Mouse (Mus musculus): ENCODE data around the gene AC124502.3.
A peak's percentile ranks its signal among the peaks of the same experiment; 100 is the strongest.

Gene AC124502.3

GRCm38 (mm10) chr19:5060365-5061330 lies 22.0 kb downstream of the AC124502.3 start:
- DNase-seq, result no peak

GRCm38 (mm10) chr19:5062041-5062440 lies 23.4 kb downstream of the AC124502.3 start:
- no peak for DNase-seq

- DNase-seq, result no peak
These were observed 23.8 kb downstream of the AC124502.3 start for GRCm38 (mm10) chr19:5062446-5062845.

- no peak for DNase-seq
These were observed 26.4 kb downstream of the AC124502.3 start for GRCm38 (mm10) chr19:5065104-5065503.

GRCm38 (mm10) chr19:5067040-5067799 lies 28.5 kb downstream of the AC124502.3 start:
- DNase-seq, result no peak

- DNase-seq, result peak; percentile 69 to 80
These were observed 29.3 kb downstream of the AC124502.3 start, which contains the start of gene Cd248 for GRCm38 (mm10) chr19:5067867-5068569. Gene Cd248 (plus strand): TSS chr19:5068078.

- peak in 1 of 2 experiments; percentile 47 for DNase-seq
These were observed 30.0 kb downstream of the AC124502.3 start for GRCm38 (mm10) chr19:5068570-5069234.

GRCm38 (mm10) chr19:5069486-5069885 lies 30.8 kb downstream of the AC124502.3 start:
- no peak for DNase-seq

GRCm38 (mm10) chr19:5069978-5070377 lies 31.3 kb downstream of the AC124502.3 start:
- DNase-seq, result no peak

GRCm38 (mm10) chr19:5071077-5071476 lies 32.4 kb downstream of the AC124502.3 start:
- DNase-seq, result no peak

GRCm38 (mm10) chr19:5071545-5072369 lies 33.1 kb downstream of the AC124502.3 start:
- DNase-seq, result peak; percentile 76 to 81

GRCm38 (mm10) chr19:5072389-5073019 lies 33.8 kb downstream of the AC124502.3 start:
- DNase-seq, result peak in 1 of 2 experiments; percentile 36

GRCm38 (mm10) chr19:5073028-5073427 lies 34.3 kb downstream of the AC124502.3 start:
- peak; percentile 57 to 89 for DNase-seq

- DNase-seq, result no peak
These were observed 34.8 kb downstream of the AC124502.3 start for GRCm38 (mm10) chr19:5073518-5073917.

GRCm38 (mm10) chr19:5079279-5079678 lies 40.6 kb downstream of the AC124502.3 start:
- DNase-seq, result no peak

GRCm38 (mm10) chr19:5082005-5082404 lies 43.3 kb downstream of the AC124502.3 start:
- DNase-seq, result no peak

GRCm38 (mm10) chr19:5082596-5082995 lies 43.9 kb downstream of the AC124502.3 start:
- no peak for DNase-seq

- no peak for DNase-seq
These were observed 45.5 kb downstream of the AC124502.3 start for GRCm38 (mm10) chr19:5083961-5084833.

- DNase-seq, result no peak
These were observed 46.1 kb downstream of the AC124502.3 start for GRCm38 (mm10) chr19:5084834-5085144.
